Mouse (Mus musculus): ENCODE data around the gene Aox3.
A peak's percentile ranks its signal among the peaks of the same experiment; 100 is the strongest.

The Aox3 gene

GRCm38 (mm10) chr1:58112880-58113279 lies at the start of gene Aox3:
Gene Aox3 (plus strand): TSS chr1:58113130.
- DNase-seq (ENCODE audit: low spot score) = peak; percentile 8

DNA sequence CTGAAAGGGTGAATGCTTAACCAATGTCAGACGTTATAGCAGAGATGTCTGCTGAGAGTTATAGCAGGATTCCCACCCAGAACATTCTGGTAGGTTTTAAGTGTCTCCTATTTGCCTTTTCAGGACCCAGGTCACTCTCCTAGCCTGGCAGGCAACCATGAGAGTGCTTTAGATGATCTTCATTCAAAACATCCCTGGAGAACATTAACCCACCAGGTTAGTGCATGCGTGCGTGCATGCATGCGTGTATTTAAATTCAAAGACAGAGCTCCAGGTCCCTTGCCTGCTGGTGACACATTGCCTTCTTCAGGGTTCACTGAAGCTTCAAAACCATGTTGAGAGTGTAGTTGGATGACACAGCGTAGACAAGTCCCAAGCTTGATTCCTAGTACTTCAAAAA lies 47.8 kb upstream of the Aox3 start:
- DNase-seq (ENCODE audit: low spot score) = no peak

GRCm38 (mm10) chr1:58065606-58066005 lies 47.3 kb upstream of the Aox3 start:
- no peak for DNase-seq (ENCODE audit: low spot score)

GRCm38 (mm10) chr1:58069181-58069580 lies 43.7 kb upstream of the Aox3 start:
- no peak for DNase-seq (ENCODE audit: low spot score)

- no peak for DNase-seq (ENCODE audit: low spot score)
Measured at GRCm38 (mm10) chr1:58070091-58070490, 42.8 kb upstream of the Aox3 start.

DNA sequence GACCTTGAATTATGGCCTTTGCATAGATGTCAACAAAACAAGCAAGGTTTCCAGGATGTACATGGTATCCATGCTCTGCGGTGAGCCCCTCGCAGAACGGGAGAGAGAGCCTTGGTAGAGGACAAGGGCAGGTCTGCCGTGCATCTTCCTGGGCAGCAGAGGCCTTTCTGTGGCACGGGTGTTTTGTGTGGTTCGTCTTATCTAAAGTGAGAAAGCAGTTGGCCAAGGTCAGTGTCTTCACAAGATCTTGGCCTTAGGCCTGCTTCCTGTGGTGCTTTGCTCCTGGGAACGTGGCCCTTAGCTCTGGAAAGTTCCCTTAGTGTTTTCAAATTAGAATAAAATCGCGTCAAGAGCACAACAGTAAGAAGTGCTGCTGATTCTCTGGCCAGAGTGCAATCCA lies 41.9 kb upstream of the Aox3 start:
- no peak for DNase-seq (ENCODE audit: low spot score)

- no peak for DNase-seq (ENCODE audit: low spot score)
Measured at GRCm38 (mm10) chr1:58071509-58071908, 41.4 kb upstream of the Aox3 start.

DNA sequence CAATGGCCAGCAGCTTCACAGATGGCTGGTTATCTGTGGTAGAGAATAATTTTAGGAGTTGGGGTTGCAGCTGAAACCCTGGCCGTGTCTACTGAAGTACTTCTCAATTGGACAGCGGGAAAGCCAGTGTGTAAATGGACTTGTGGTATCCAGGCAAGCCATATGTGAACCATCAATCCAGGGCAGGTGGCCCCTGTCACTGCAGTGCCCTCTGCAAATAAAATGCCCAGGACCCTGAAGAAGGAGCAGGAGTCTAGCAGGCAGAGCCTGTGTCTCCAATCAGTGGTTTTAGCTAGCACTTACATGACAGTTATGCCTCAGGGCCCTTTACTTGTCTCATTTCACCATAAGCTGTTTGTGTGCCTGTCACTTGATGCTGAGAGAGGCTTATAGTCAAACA lies 40.5 kb upstream of the Aox3 start:
- no peak for DNase-seq (ENCODE audit: low spot score)

DNA sequence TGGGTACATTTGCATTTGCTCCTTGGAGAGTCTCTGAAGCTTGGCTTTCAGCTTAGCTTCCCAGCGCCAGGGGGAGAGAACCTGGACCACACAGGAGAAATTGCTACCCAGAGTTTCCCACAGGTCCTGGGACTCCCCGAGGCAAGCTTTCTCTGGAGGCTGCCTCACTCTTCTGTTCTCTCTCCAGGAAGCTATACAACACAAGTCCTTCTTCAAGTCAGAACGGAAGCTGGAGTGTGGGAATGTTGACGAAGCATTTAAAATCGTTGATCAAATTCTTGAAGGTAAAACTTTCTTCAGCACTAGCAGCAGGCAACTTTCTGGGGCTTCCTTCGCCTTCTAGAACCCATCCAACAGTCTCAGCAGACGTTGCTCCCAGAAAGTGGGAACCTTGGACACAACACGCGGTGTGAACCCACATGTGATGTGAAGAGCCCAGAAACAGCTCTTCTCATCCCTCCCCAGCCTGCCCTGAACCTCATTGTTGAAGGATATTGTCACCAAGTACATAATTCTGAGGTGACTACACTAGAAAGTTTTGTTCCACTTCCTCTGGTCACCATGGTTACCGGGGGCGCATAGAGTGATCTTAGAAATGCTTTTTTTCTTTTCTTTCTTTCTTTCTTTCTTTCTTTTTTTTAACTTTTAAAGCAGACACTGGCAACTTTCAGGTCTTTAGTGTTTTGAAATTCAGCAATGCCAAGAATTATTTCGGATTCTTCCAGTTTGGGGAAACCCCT lies 39.8 kb upstream of the Aox3 start:
- no peak for DNase-seq (ENCODE audit: low spot score)

DNA sequence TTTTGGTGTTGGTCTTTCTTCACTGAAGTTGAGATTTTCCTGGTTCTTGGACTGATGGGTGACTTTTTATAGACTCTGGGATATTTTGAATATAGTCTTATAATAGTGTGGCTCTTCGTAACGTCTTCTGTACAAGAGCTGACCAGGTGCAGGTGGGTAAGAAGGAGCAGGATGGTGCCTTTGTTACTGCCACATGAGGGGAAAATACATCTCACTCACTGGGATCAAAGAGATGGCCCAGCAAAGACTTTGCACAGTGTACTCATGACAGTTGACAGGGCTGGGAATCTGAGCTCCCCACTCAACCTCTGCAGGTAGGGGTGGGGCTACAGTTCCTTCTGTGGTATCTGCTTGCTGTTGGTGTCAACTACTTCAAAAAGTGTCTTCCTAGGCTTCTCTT lies 38.7 kb upstream of the Aox3 start:
- DNase-seq (ENCODE audit: low spot score) = no peak

DNA sequence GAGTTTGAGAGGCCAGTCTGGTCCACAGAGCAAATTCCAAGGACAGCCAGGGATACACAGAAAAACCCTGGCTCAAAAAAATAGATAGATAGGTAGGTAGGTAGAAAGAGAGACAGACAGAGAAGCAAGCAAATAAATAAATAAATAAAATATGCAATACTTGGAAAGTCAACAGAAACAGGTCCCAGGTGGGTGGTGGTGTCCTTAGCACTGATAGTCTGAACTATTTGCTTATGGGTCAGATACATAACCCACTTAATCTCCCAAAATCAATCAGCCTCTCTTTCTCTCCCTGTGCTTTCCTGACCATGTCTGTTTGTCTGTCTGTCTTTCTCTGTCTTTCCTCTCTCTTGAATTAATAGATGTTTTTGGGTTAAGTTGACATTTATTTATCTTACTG lies 35.0 kb upstream of the Aox3 start:
- no peak for DNase-seq (ENCODE audit: low spot score)

GRCm38 (mm10) chr1:58078390-58078789 lies 34.5 kb upstream of the Aox3 start:
- no peak for DNase-seq (ENCODE audit: low spot score)

DNA sequence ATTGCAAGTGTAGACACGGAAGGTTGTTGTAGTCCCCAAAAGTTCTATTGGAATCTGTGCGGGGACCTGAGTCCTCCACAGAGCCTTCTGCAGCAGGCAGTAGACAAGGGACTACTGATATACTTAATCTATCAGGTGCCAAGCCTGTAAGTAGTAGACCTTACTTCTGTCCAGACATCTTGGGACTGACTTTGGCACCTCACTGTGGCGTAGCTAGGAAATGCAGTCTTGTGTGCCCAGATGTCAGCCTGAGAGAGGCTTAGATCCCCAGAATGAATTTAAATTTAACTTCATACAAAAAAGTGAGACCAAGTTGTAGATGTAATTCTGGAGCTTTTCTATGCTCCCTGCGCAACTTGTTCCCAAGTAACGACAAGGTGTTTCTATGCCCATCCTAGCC lies 33.2 kb upstream of the Aox3 start:
- no peak for DNase-seq (ENCODE audit: low spot score)

DNA sequence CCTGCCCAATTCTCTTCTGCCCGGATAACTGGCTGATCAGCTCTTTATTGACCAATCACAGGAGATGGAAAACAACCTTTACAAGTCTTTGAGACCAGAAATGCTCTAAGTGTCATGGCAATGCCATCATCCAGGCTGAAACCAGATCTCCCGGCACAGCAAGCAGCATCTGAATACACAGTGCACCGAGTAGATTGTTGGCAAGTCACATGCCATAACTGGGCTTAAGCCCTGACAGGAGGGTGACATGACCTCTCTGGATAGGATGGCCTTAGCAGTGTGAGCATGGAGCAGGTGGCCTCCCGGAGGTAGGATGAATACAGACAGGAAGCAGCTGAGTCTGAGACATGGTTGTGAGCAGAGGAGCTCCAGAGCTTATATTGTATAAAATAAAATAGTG lies 32.5 kb upstream of the Aox3 start:
- no peak for DNase-seq (ENCODE audit: low spot score)

- no peak for DNase-seq (ENCODE audit: low spot score)
Measured at GRCm38 (mm10) chr1:58081356-58081755, 31.6 kb upstream of the Aox3 start.

DNA sequence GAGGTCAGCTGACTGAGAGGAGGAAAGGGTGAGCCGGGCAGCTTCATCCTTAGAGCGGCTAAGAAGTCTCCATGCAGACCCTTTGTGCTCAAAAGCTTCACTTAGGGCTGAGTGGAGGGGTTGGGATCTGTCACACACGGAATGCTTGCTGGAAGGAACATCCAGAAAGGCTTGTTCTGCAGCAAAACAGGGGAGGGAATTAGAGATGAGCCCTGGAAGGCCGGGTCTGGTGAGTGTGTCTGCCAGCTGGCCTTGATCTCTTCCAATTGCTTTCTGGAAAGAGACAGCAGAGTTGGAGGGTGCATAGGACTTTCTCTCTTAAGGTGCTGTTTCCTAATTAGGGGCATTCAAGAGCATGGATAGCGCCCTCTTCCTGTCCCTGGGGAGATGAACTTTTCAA lies 23.6 kb upstream of the Aox3 start:
- no peak for DNase-seq (ENCODE audit: low spot score)

DNA sequence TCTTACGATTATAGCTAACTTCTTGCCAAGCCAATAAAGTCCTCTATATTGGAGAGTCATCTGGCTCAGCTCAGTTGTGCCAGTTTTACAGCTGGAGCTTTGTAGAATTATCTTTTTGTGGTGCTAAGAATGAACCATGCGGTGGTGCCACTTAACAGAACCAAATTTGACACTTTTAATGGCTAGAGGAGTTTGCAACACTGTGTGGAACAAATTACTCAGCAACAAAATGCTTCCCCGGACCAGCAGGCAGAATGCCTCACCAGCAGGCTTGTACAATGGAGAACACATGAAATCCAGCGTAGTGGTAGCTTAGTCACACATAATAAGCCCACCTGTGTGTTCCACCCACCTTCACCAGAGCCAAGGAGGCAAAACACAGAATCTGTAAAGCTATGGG lies 22.7 kb upstream of the Aox3 start:
- no peak for DNase-seq (ENCODE audit: low spot score)

DNA sequence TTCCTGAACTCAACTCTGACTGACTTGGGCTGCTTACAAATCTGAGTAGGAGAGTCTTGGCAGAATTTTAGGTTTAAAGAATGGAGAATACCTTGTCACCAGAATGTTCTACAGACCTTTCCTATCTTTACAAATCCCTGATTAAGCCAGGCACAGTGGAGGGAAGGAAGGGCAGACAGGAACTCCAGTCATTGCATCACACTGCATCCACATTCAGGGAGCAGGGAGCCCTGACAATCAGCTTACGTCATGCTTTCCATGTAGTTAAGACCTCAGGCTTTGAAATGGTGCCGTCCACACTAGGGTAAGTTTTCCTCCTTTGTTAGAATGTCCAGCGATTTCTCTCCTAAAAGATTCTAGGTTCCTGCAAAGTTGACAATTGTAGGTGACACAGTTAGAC lies 21.7 kb upstream of the Aox3 start:
- DNase-seq (ENCODE audit: low spot score) = no peak

- DNase-seq (ENCODE audit: low spot score) = no peak
Measured at GRCm38 (mm10) chr1:58091992-58092560, 20.9 kb upstream of the Aox3 start.

DNA sequence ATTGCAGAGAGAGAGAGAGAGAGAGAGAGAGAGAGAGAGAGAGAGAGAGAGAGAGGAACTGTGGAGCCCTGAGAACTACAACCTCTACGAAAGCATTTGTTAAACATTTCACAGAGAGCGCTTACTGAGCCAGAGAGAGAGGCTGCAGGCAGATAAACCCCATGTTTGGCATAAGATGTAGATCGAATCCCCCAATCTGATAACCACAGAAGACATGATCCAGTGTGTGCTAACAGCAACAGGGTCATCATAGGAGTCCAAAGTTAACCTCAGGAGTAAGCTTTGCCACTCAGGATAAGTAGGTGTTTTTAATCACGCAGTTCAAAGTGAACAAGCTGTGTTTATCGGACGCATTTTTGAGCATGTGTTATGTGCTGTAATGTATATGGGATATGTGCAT lies 15.6 kb upstream of the Aox3 start:
- no peak for DNase-seq (ENCODE audit: low spot score)

GRCm38 (mm10) chr1:58099119-58099518 lies 13.8 kb upstream of the Aox3 start:
- DNase-seq (ENCODE audit: low spot score) = no peak

GRCm38 (mm10) chr1:58101531-58102146 lies 11.3 kb upstream of the Aox3 start:
- no peak for DNase-seq (ENCODE audit: low spot score)

DNA sequence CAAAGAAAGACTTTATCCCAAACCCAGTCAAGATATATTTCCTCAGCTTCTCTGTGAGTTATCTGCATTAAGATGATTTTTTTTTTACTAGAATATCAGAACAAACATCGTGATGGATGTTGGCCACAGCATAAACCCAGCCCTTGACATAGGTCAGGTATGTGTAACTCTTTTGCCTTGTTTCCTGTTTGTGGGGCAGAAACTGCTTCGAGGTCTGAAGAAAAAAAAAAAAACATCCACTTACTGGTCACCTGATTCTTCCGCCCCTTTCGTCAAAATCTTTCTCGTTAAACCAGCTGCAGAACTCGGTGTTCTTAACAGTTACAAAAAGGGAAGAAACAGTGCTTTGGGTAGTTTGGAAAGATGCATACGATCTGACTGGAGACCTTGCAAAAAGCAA lies 10.4 kb upstream of the Aox3 start:
- no peak for DNase-seq (ENCODE audit: low spot score)

DNA sequence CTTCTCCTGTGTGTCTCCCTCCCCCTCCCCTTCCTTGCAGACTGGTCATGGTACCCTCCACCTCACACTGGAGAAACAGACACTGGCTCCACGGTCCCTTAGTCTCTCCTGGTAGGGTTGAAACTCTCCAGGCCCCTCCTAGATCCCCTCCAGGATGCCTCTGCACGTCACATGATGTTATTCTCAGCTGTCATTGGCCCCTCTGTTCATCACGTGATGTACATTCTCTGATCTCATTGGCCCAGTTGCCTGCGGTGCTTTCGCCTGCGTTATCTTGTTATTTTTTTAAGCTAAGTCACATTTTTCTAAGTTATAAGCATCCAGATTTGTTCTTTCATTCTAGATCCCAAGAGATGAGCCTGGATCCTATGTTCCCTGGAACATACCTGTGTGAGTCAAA lies 7.2 kb upstream of the Aox3 start:
- DNase-seq (ENCODE audit: low spot score) = no peak

Measured in c-Kit-positive CD71-positive TER-119-positive erythroid progenitor cells, embryonic 14.5 days (primary cell).